Mouse (Mus musculus): ENCODE data around the gene Trpm4.

- TF ChIP-seq CTCF (IDR thresholded peaks at IDR 0.05) (peak; percentile 7; the same call in 1 of the 2 replicates), EP300 (IDR thresholded peaks at IDR 0.05) (no peak)
These were observed 69.2 kb downstream of the Trpm4 start for GRCm38 (mm10) chr7:45264348-45264747.

All from lung, postnatal 0 days (tissue).